Mouse (Mus musculus): ENCODE results near the gene Vcl. TPM values are rescaled to one million over a fixed set of nuclear protein-coding genes. Genes with fewer than 3 reads are reported as not detected.
A peak's percentile ranks its signal among the peaks of the same experiment; 100 is the strongest.

The Vcl gene
- polyA plus RNA-seq, 1 experiment = 129 TPM

- Histone ChIP-seq H3K36me3 (ENCODE audit: control insufficient read depth, insufficient read depth) (peaks cover 25% of the 10 kb centered on the region), H3K79me2 (ENCODE audit: control insufficient read depth, insufficient read depth) (peaks cover 100% of the 10 kb centered on the region), H3K79me3 (ENCODE audit: low read depth) (peaks cover 91% of the 10 kb centered on the region), H3ac (ENCODE audit: control insufficient read depth, insufficient read length, low read depth) (no peak overlapping the region), H3K4me3 (ENCODE audit: insufficient read depth, poor library complexity, severe bottlenecking) (no peak overlapping the region), H3K27me3 (ENCODE audit: control insufficient read depth, insufficient read depth, insufficient read length) (no peaks in the 10 kb centered on the region)
- no peak for TF ChIP-seq MYOG (IDR thresholded peaks at IDR 0.05; ENCODE audit: control insufficient read depth, extremely low read depth, insufficient read length)
- TF ChIP-seq CTCF (IDR thresholded peaks at IDR 0.05; ENCODE audit: control insufficient read depth, insufficient read depth, insufficient read length) = no peak
- no peak for TF ChIP-seq USF1 (IDR thresholded peaks at IDR 0.05; ENCODE audit: low read depth)
- no peak for TF ChIP-seq FOSL1 (IDR thresholded peaks at IDR 0.05; ENCODE audit: insufficient read depth, low read length, poor library complexity, severe bottlenecking)
- no peak for TF ChIP-seq MYOD1 (IDR thresholded peaks at IDR 0.05; ENCODE audit: control insufficient read depth, insufficient read length, low read depth)
- no peak for TF ChIP-seq CEBPB (IDR thresholded peaks at IDR 0.05; ENCODE audit: low read depth)
- no peak for TF ChIP-seq MAX (IDR thresholded peaks at IDR 0.05)
These were observed 47.5 kb downstream of the Vcl start for GRCm38 (mm10) chr14:20976741-20977140.

- no peak overlapping the region for H3ac ChIP-seq (ENCODE audit: control insufficient read depth, insufficient read length, low read depth)
- no peak for TF ChIP-seq MAX (IDR thresholded peaks at IDR 0.05)
- TF ChIP-seq FOSL1 (IDR thresholded peaks at IDR 0.05; ENCODE audit: insufficient read depth, low read length, poor library complexity, severe bottlenecking) = no peak
- TF ChIP-seq MYOG (IDR thresholded peaks at IDR 0.05; ENCODE audit: control insufficient read depth, extremely low read depth, insufficient read length) = no peak
- TF ChIP-seq CEBPB (IDR thresholded peaks at IDR 0.05; ENCODE audit: low read depth) = no peak
- TF ChIP-seq USF1 (IDR thresholded peaks at IDR 0.05; ENCODE audit: low read depth) = no peak
- TF ChIP-seq MYOD1 (IDR thresholded peaks at IDR 0.05; ENCODE audit: control insufficient read depth, insufficient read length, low read depth) = no peak
- TF ChIP-seq CTCF (IDR thresholded peaks at IDR 0.05; ENCODE audit: control insufficient read depth, insufficient read depth, insufficient read length) = no peak
- peaks cover 100% of the 10 kb centered on the region for H3K79me2 ChIP-seq (ENCODE audit: control insufficient read depth, insufficient read depth)
- H3K36me3 ChIP-seq (ENCODE audit: control insufficient read depth, insufficient read depth) = peaks cover 34% of the 10 kb centered on the region
- H3K27me3 ChIP-seq (ENCODE audit: control insufficient read depth, insufficient read depth, insufficient read length) = no peaks in the 10 kb centered on the region
- no peak overlapping the region for H3K4me3 ChIP-seq (ENCODE audit: insufficient read depth, poor library complexity, severe bottlenecking)
- peaks cover 96% of the 10 kb centered on the region for H3K79me3 ChIP-seq (ENCODE audit: low read depth)
These were observed 48.5 kb downstream of the Vcl start for GRCm38 (mm10) chr14:20977726-20978125.

- peaks cover 50% of the 10 kb centered on the region for H3K79me3 ChIP-seq (ENCODE audit: low read depth)
- no peak overlapping the region for H3ac ChIP-seq (ENCODE audit: control insufficient read depth, insufficient read length, low read depth)
- no peaks in the 10 kb centered on the region for H3K27me3 ChIP-seq (ENCODE audit: control insufficient read depth, insufficient read depth, insufficient read length)
- peaks cover 94% of the 10 kb centered on the region for H3K79me2 ChIP-seq (ENCODE audit: control insufficient read depth, insufficient read depth)
- TF ChIP-seq CEBPB (IDR thresholded peaks at IDR 0.05; ENCODE audit: low read depth) = no peak
- TF ChIP-seq MAX (IDR thresholded peaks at IDR 0.05) = no peak
- no peak for TF ChIP-seq MYOD1 (IDR thresholded peaks at IDR 0.05; ENCODE audit: control insufficient read depth, insufficient read length, low read depth)
- TF ChIP-seq CTCF (IDR thresholded peaks at IDR 0.05; ENCODE audit: control insufficient read depth, insufficient read depth, insufficient read length) = no peak
- TF ChIP-seq USF1 (IDR thresholded peaks at IDR 0.05; ENCODE audit: low read depth) = no peak
- H3K36me3 ChIP-seq (ENCODE audit: control insufficient read depth, insufficient read depth) = peaks cover 75% of the 10 kb centered on the region
- H3K4me3 ChIP-seq (ENCODE audit: insufficient read depth, poor library complexity, severe bottlenecking) = no peak overlapping the region
These were observed 54.6 kb downstream of the Vcl start for GRCm38 (mm10) chr14:20983832-20984231.

GRCm38 (mm10) chr14:20985482-20985881 is 56.3 kb downstream of the Vcl start:
- Histone ChIP-seq H3K79me3 (ENCODE audit: low read depth) (peaks cover 42% of the 10 kb centered on the region), H3ac (ENCODE audit: control insufficient read depth, insufficient read length, low read depth) (no peak overlapping the region), H3K27me3 (ENCODE audit: control insufficient read depth, insufficient read depth, insufficient read length) (no peaks in the 10 kb centered on the region), H3K36me3 (ENCODE audit: control insufficient read depth, insufficient read depth) (peaks cover 80% of the 10 kb centered on the region), H3K4me3 (ENCODE audit: insufficient read depth, poor library complexity, severe bottlenecking) (no peak overlapping the region), H3K79me2 (ENCODE audit: control insufficient read depth, insufficient read depth) (peaks cover 94% of the 10 kb centered on the region)
- TF ChIP-seq FOSL1 (IDR thresholded peaks at IDR 0.05; ENCODE audit: insufficient read depth, low read length, poor library complexity, severe bottlenecking) (peak; percentile 35), MYOD1 (IDR thresholded peaks at IDR 0.05; ENCODE audit: control insufficient read depth, insufficient read length, low read depth) (peak; percentile 80), CTCF (IDR thresholded peaks at IDR 0.05; ENCODE audit: control insufficient read depth, insufficient read depth, insufficient read length) (no peak), CEBPB (IDR thresholded peaks at IDR 0.05; ENCODE audit: low read depth) (no peak)

GRCm38 (mm10) chr14:20991492-20991891 is 62.3 kb downstream of the Vcl start:
- TF ChIP-seq MAX (IDR thresholded peaks at IDR 0.05) = no peak
- TF ChIP-seq CEBPB (IDR thresholded peaks at IDR 0.05; ENCODE audit: low read depth) = no peak
- no peak for TF ChIP-seq CTCF (IDR thresholded peaks at IDR 0.05; ENCODE audit: control insufficient read depth, insufficient read depth, insufficient read length)
- no peak for TF ChIP-seq MYOG (IDR thresholded peaks at IDR 0.05; ENCODE audit: control insufficient read depth, extremely low read depth, insufficient read length)
- no peak for TF ChIP-seq MYOD1 (IDR thresholded peaks at IDR 0.05; ENCODE audit: control insufficient read depth, insufficient read length, low read depth)
- no peak for TF ChIP-seq FOSL1 (IDR thresholded peaks at IDR 0.05; ENCODE audit: insufficient read depth, low read length, poor library complexity, severe bottlenecking)
- TF ChIP-seq USF1 (IDR thresholded peaks at IDR 0.05; ENCODE audit: low read depth) = no peak
- no peak overlapping the region for H3ac ChIP-seq (ENCODE audit: control insufficient read depth, insufficient read length, low read depth)
- H3K4me3 ChIP-seq (ENCODE audit: insufficient read depth, poor library complexity, severe bottlenecking) = no peak overlapping the region
- peaks cover 83% of the 10 kb centered on the region for H3K36me3 ChIP-seq (ENCODE audit: control insufficient read depth, insufficient read depth)
- no peaks in the 10 kb centered on the region for H3K27me3 ChIP-seq (ENCODE audit: control insufficient read depth, insufficient read depth, insufficient read length)
- peaks cover 20% of the 10 kb centered on the region for H3K79me3 ChIP-seq (ENCODE audit: low read depth)
- H3K79me2 ChIP-seq (ENCODE audit: control insufficient read depth, insufficient read depth) = peaks cover 76% of the 10 kb centered on the region

- Histone ChIP-seq H3K79me3 (ENCODE audit: low read depth) (peaks cover 22% of the 10 kb centered on the region), H3K36me3 (ENCODE audit: control insufficient read depth, insufficient read depth) (peaks cover 81% of the 10 kb centered on the region)
These were observed 64.0 kb downstream of the Vcl start for GRCm38 (mm10) chr14:20993067-20993691.

More at GRCm38 (mm10) chr14:20993067-20993691, 64.0 kb downstream of the Vcl start:
- TF ChIP-seq CTCF (IDR thresholded peaks at IDR 0.05; ENCODE audit: control insufficient read depth, insufficient read depth, insufficient read length) (peak; percentile 5), MYOD1 (IDR thresholded peaks at IDR 0.05; ENCODE audit: control insufficient read depth, insufficient read length, low read depth) (no peak), FOSL1 (IDR thresholded peaks at IDR 0.05; ENCODE audit: insufficient read depth, low read length, poor library complexity, severe bottlenecking) (no peak), MAX (IDR thresholded peaks at IDR 0.05) (no peak), CEBPB (IDR thresholded peaks at IDR 0.05; ENCODE audit: low read depth) (no peak)
- Histone ChIP-seq H3K27me3 (ENCODE audit: control insufficient read depth, insufficient read depth, insufficient read length) (no peaks in the 10 kb centered on the region), H3K79me2 (ENCODE audit: control insufficient read depth, insufficient read depth) (peaks cover 74% of the 10 kb centered on the region), H3K4me3 (ENCODE audit: insufficient read depth, poor library complexity, severe bottlenecking) (no peak overlapping the region), H3ac (ENCODE audit: control insufficient read depth, insufficient read length, low read depth) (no peak overlapping the region)
